Mouse (Mus musculus): ENCODE data around the gene Capza3. TPM values are rescaled to one million over a fixed set of nuclear protein-coding genes. Genes with fewer than 3 reads are reported as not detected.
A peak's percentile ranks its signal among the peaks of the same experiment; 100 is the strongest.

Gene Capza3
- total RNA-seq (2021), result not detected
- long read RNA-seq, experiment 1, result 0 reads
- long read RNA-seq, experiment 2, result 0 reads

GRCm38 (mm10) chr6:140040952-140041351, at the start of gene Capza3:
Capza3 (plus strand) TSS chr6:140041252.
- no peak for DNase-seq (ENCODE audit: low spot score in 2 of 2)

- no peak for DNase-seq (ENCODE audit: low spot score in 2 of 2)
Measured at GRCm38 (mm10) chr6:140005181-140005580, 35.9 kb upstream of the Capza3 start.

GRCm38 (mm10) chr6:140024404-140024803, 16.6 kb upstream of the Capza3 start:
- no peak for DNase-seq (ENCODE audit: low spot score in 2 of 2)

GRCm38 (mm10) chr6:140041357-140041756, 305 bp downstream of the Capza3 start, which contains the start of gene Plcz1:
Plcz1 (minus strand) TSS chr6:140041457.
- DNase-seq (ENCODE audit: low spot score in 2 of 2), result no peak

- no peak for DNase-seq (ENCODE audit: low spot score in 2 of 2)
Measured at GRCm38 (mm10) chr6:140051476-140051875, 10.4 kb downstream of the Capza3 start.

GRCm38 (mm10) chr6:140054271-140054928, 13.3 kb downstream of the Capza3 start:
- peak; percentile 8 to 17 for DNase-seq (ENCODE audit: low spot score in 2 of 2)

- no peak for DNase-seq (ENCODE audit: low spot score in 2 of 2)
Measured at GRCm38 (mm10) chr6:140069177-140069576, 28.1 kb downstream of the Capza3 start.

- no peak for DNase-seq (ENCODE audit: low spot score in 2 of 2)
Measured at GRCm38 (mm10) chr6:140080933-140081332, 39.9 kb downstream of the Capza3 start.

- DNase-seq (ENCODE audit: low spot score in 2 of 2), result no peak
Measured at GRCm38 (mm10) chr6:140081739-140082138, 40.7 kb downstream of the Capza3 start.

GRCm38 (mm10) chr6:140089855-140090254, 48.8 kb downstream of the Capza3 start:
- DNase-seq (ENCODE audit: low spot score in 2 of 2), result no peak

Other genes with a start within 250 kb of the Capza3 start
- 1 to 10 TPM; 1.0 to 1.2 TPM for gene Plcz1, start 205 bp downstream of the Capza3 start, total RNA-seq (2021)